ENCODE assay signal across 9 mouse cellular contexts in genomic region chr16:32190011-32190441, GRCm38 (mm10). TPM values are rescaled to one million over a fixed set of nuclear protein-coding genes. Genes with fewer than 3 reads are reported as not detected.
DNase-seq lines count a peak whose midpoint lies in the region; ATAC-seq and TF ChIP-seq lines count a peak whose summit lies in the region.
"Had no signal": no experiment of that assay in that cellular context is flagged by ENCODE, and none has a peak within 500 bp of the region (broad histone marks: within the 10 kb centered on the region; RNA-seq: fewer than 3 reads in every experiment).

No protein-coding gene starts in this region.

- no peak for TF ChIP-seq CTCF in lung, postnatal 0 days (IDR thresholded peaks at IDR 0.05)

- 0 out of 2 replicates have a peak overlapping the region, but pooled peaks have one; percentile 39 for H3K27ac ChIP-seq in heart, embryonic 16.5 days (ENCODE audit: low read length)
- no peak overlapping the region for H3K27ac ChIP-seq in lung, postnatal 0 days (ENCODE audit: low read length)
- H3K27ac ChIP-seq in hindbrain, embryonic 13.5 days = no peak overlapping the region

- no peak for TF ChIP-seq EP300 in lung, postnatal 0 days (IDR thresholded peaks at IDR 0.05)

- 0 out of 2 replicates have a peak overlapping the region, but pooled peaks have one; percentile 43 for H3K9ac ChIP-seq in heart, embryonic 16.5 days (ENCODE audit: low read length)
- H3K9ac ChIP-seq in lung, postnatal 0 days (replicated peaks; ENCODE audit: low read depth) = no peak overlapping the region
- H3K9ac ChIP-seq in hindbrain, embryonic 13.5 days = no peak overlapping the region

- H3K4me1 ChIP-seq in heart, embryonic 16.5 days (ENCODE audit: control insufficient read depth, insufficient read depth, low read length) = peaks cover 2% of the 10 kb centered on the region
- H3K4me1 ChIP-seq in lung, postnatal 0 days (ENCODE audit: insufficient read depth, low read depth, low read length) = no peaks in the 10 kb centered on the region
- H3K4me1 ChIP-seq in hindbrain, embryonic 13.5 days (replicated peaks) = no peaks in the 10 kb centered on the region

- H3K4me2 ChIP-seq in heart, embryonic 16.5 days (ENCODE audit: low read depth, low read length) = peak overlapping the region; percentile 45
- H3K4me2 ChIP-seq in lung, postnatal 0 days (replicated peaks; ENCODE audit: low read depth, low read length) = 0 out of 2 replicates have a peak overlapping the region, but pooled peaks have one; percentile 3
- no peak overlapping the region for H3K4me2 ChIP-seq in hindbrain, embryonic 13.5 days

- no peaks in the 10 kb centered on the region for H3K9me3 ChIP-seq in heart, embryonic 16.5 days (replicated peaks; ENCODE audit: control insufficient read depth, low read length)
- no peaks in the 10 kb centered on the region for H3K9me3 ChIP-seq in lung, postnatal 0 days (ENCODE audit: low read length)
- no peaks in the 10 kb centered on the region for H3K9me3 ChIP-seq in hindbrain, embryonic 13.5 days

- H3K36me3 ChIP-seq in heart, embryonic 16.5 days (ENCODE audit: control insufficient read depth, insufficient read depth) = no peaks in the 10 kb centered on the region
- no peaks in the 10 kb centered on the region for H3K36me3 ChIP-seq in lung, postnatal 0 days (ENCODE audit: insufficient read depth, low read length)
- no peaks in the 10 kb centered on the region for H3K36me3 ChIP-seq in hindbrain, embryonic 13.5 days

- WGBS in heart, embryonic 16.5 days = 50% methylated on average over 12 of the region's 12 CpGs
- 59% methylated on average over 11 of the region's 12 CpGs for WGBS in lung, postnatal 0 days
- WGBS in hindbrain, embryonic 13.5 days = 65% methylated on average over 11 of the region's 12 CpGs

- no peaks in the 10 kb centered on the region for H3K27me3 ChIP-seq in heart, embryonic 16.5 days (ENCODE audit: control insufficient read depth, insufficient read depth, low read length)
- no peaks in the 10 kb centered on the region for H3K27me3 ChIP-seq in lung, postnatal 0 days (replicated peaks; ENCODE audit: insufficient read depth, low read length)
- H3K27me3 ChIP-seq in hindbrain, embryonic 13.5 days = no peaks in the 10 kb centered on the region

- H3K4me3 ChIP-seq in heart, embryonic 16.5 days (ENCODE audit: low read length) = peak overlapping the region; percentile 19; the same call in 1 of the 2 replicates
- H3K4me3 ChIP-seq in lung, postnatal 0 days (ENCODE audit: low read depth, low read length) = no peak overlapping the region
- H3K4me3 ChIP-seq in hindbrain, embryonic 13.5 days = no peak overlapping the region

- DNase-seq in adrenal gland, adult (ENCODE audit: inconsistent age in 2 of 2, low spot score in 1 of 2) = peak; percentile 34 to 55
- DNase-seq in adrenal gland, adult 18-20 months (ENCODE audit: low spot score in 2 of 2) = no peak
- peak; percentile 50 for DNase-seq in CD4-positive, CD25-positive, alpha-beta regulatory T cell, adult 2 months (ENCODE audit: low read depth, low spot score)
- peak; percentile 68 for DNase-seq in lung, postnatal 0 days (ENCODE audit: low spot score)
- DNase-seq in ovary, adult 18-20 months (ENCODE audit: low spot score) = no peak
- no peak for DNase-seq in testis, postnatal 10 days (ENCODE audit: low spot score)

- no peak for ATAC-seq in heart, embryonic 16.5 days (replicated peaks; ENCODE audit: extremely low read depth, insufficient read depth, low FRiP score)
- peak; percentile 37; the same call in 1 of the 2 replicates for ATAC-seq in lung, postnatal 0 days
- ATAC-seq in hindbrain, embryonic 13.5 days (ENCODE audit: low FRiP score) = no peak

RNA-seq across cellular contexts. Expression of gene Bex6, which starts 10.4 kb away (rescaled TPM):
- not detected for total RNA-seq in adrenal gland, adult 18-20 months (2021)
- polyA plus RNA-seq in heart, embryonic 16.5 days (2015; fragmentation: Nextera tagmentation; extraction: Ambion mirVana) = 0.47 and 1.1 TPM in 2 replicates
- 0.18 TPM in 1 of 2 replicates, not detected in the other for polyA plus RNA-seq in lung, postnatal 0 days (2015; fragmentation: Nextera tagmentation; extraction: Ambion mirVana)
- polyA plus RNA-seq in hindbrain, embryonic 13.5 days (2015; fragmentation: Nextera tagmentation; extraction: Ambion mirVana) = not detected in 2 replicates
- polyA plus RNA-seq: large intestine, adult 2 months had no signal

RNA-seq across cellular contexts. Expression of gene Nrros, which starts 24.6 kb away (rescaled TPM):
- 1 to 10 TPM; 4.6 to 7.4 TPM for total RNA-seq in adrenal gland, adult 18-20 months (2021)
- polyA plus RNA-seq in heart, embryonic 16.5 days (2015; fragmentation: Nextera tagmentation; extraction: Ambion mirVana) = 18.1 and 20.5 TPM in 2 replicates
- 31.5 and 43.5 TPM in 2 replicates for polyA plus RNA-seq in lung, postnatal 0 days (2015; fragmentation: Nextera tagmentation; extraction: Ambion mirVana)
- 7.3 and 8.8 TPM in 2 replicates for polyA plus RNA-seq in hindbrain, embryonic 13.5 days (2015; fragmentation: Nextera tagmentation; extraction: Ambion mirVana)

RNA-seq across cellular contexts. Expression of gene Fbxo45, which starts 56.9 kb away (rescaled TPM):
- 10 to 100 TPM; 13.6 to 16.2 TPM for total RNA-seq in adrenal gland, adult 18-20 months (2021)
- 3.7 and 5.1 TPM in 2 replicates for polyA plus RNA-seq in heart, embryonic 16.5 days (2015; fragmentation: Nextera tagmentation; extraction: Ambion mirVana)
- 7.9 and 9.2 TPM in 2 replicates for polyA plus RNA-seq in lung, postnatal 0 days (2015; fragmentation: Nextera tagmentation; extraction: Ambion mirVana)
- polyA plus RNA-seq in hindbrain, embryonic 13.5 days (2015; fragmentation: Nextera tagmentation; extraction: Ambion mirVana) = 7.6 and 8.2 TPM in 2 replicates

RNA-seq across cellular contexts. Expression of gene Wdr53, which starts 57.0 kb away (rescaled TPM):
- total RNA-seq in adrenal gland, adult 18-20 months (2021) = 10 to 100 TPM; 12.5 to 14.1 TPM
- polyA plus RNA-seq in heart, embryonic 16.5 days (2015; fragmentation: Nextera tagmentation; extraction: Ambion mirVana) = 11.6 and 11.9 TPM in 2 replicates
- 15.3 and 16.1 TPM in 2 replicates for polyA plus RNA-seq in lung, postnatal 0 days (2015; fragmentation: Nextera tagmentation; extraction: Ambion mirVana)
- 17.1 and 17.4 TPM in 2 replicates for polyA plus RNA-seq in hindbrain, embryonic 13.5 days (2015; fragmentation: Nextera tagmentation; extraction: Ambion mirVana)

Comparison
In these comparisons a context has a peak if more than half of its experiments do, and no peak if none do; other contexts are left out.
1. DNase-seq: peak in adrenal gland, adult (2 of 2), CD4-positive, CD25-positive, alpha-beta regulatory T cell, adult 2 months (single experiment) and lung, postnatal 0 days (single experiment); none in adrenal gland, adult 18-20 months (0 of 2), ovary, adult 18-20 months (single experiment) and testis, postnatal 10 days (single experiment).